Mouse (Mus musculus): ENCODE results near the gene Abat.

DNA sequence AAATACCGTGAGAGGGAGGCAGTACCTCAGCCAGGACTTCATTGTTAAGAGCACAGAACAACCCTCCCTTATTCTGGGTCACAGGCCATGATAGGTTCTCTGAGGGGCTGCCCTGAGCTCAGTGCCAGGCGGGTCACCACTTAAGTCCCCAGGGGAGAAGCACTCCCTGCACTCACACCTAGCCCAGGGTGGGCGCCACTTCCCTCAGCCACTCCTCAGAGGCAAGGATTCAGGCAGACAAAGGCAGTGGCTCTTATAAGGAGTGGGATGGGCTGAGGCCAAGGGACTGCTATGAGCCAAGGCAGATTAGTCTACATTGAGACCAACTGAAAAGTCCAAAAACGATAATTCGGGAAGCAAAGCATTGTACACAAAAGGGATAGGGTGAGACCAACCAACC lies 152.1 kb downstream of the Abat start:
- TF ChIP-seq ZNF384 (IDR thresholded peaks at IDR 0.05; ENCODE audit: low read depth, low read length): no peak
- TF ChIP-seq CHD2 (IDR thresholded peaks at IDR 0.05; ENCODE audit: low read depth, low read length): no peak
